Mouse (Mus musculus) forebrain, embryonic 16.5 days (tissue): ENCODE measurements around the gene Pum2. TPM values are rescaled to one million over a fixed set of nuclear protein-coding genes. Genes with fewer than 3 reads are reported as not detected.

Source experiments
- ATAC-seq: fragments of 200-750 bp; cut with Nextera tagmentation; 2 replicates; pipeline ENCODE4 v1.8.0; 2017; ENCODE audit warnings: mild to moderate bottlenecking, moderate library complexity
- H3K27ac ChIP-seq: fragments of 300-500 bp; sonication (generic); 2 replicates; pipeline ENCODE4 v1.5.1; 2014; ENCODE audit warnings: low read length, control low read depth
- H3K27me3 ChIP-seq: fragments of 300-500 bp; sonication (generic); replicated peaks from 2 replicates; pipeline ENCODE4 v1.6.1; 2014; ENCODE audit warnings: low read length; ENCODE audit not compliant: control insufficient read depth, insufficient read depth
- H3K36me3 ChIP-seq: fragments of 300-500 bp; sonication (generic); 2 replicates; pipeline ENCODE4 v1.6.1; 2014; ENCODE audit not compliant: control insufficient read depth, insufficient read depth
- H3K4me1 ChIP-seq: fragments of 300-500 bp; sonication (generic); replicated peaks from 2 replicates; pipeline ENCODE4 v1.6.1; 2014; ENCODE audit warnings: low read length; ENCODE audit not compliant: control insufficient read depth, insufficient read depth
- H3K4me2 ChIP-seq: fragments of 300-500 bp; sonication (generic); 2 replicates; pipeline ENCODE4 v1.6.1; 2014; ENCODE audit warnings: mild to moderate bottlenecking, low read length, control low read depth
- H3K4me3 ChIP-seq: fragments of 300-500 bp; sonication (generic); replicated peaks from 2 replicates; pipeline ENCODE4 v1.5.1; 2014; ENCODE audit warnings: mild to moderate bottlenecking, low read length, control low read depth
- H3K9ac ChIP-seq: fragments of 300-500 bp; sonication (generic); replicated peaks from 2 replicates; pipeline ENCODE4 v1.6.1; 2014; ENCODE audit warnings: low read depth, low read length, control low read depth
- H3K9me3 ChIP-seq: fragments of 300-500 bp; sonication (generic); 2 replicates; pipeline ENCODE4 v1.6.1; 2016; ENCODE audit warnings: low read length; ENCODE audit not compliant: control insufficient read depth
- WGBS: fragments of 180-500 bp; shearing (Covaris S2); extraction: QIAGEN DNeasy Blood & Tissue Kit; methylation state at CpG from one replicate; pipeline ENCODE4 v1.1.7; 2014; 5-methylcytosine and 5-hydroxymethylcytosine counted together
- polyA plus RNA-seq: library from polyadenylated mRNA; unstranded; fragments of >200 nt; fragmentation: Nextera tagmentation; extraction: Ambion mirVana; gene quantifications from 2 replicates; pipeline ENCODE4 v1.2.1, GENCODE M21; 2015

Gene Pum2
- polyA plus RNA-seq, 1 experiment from 2014 or later = 67.6 TPM

DNA sequence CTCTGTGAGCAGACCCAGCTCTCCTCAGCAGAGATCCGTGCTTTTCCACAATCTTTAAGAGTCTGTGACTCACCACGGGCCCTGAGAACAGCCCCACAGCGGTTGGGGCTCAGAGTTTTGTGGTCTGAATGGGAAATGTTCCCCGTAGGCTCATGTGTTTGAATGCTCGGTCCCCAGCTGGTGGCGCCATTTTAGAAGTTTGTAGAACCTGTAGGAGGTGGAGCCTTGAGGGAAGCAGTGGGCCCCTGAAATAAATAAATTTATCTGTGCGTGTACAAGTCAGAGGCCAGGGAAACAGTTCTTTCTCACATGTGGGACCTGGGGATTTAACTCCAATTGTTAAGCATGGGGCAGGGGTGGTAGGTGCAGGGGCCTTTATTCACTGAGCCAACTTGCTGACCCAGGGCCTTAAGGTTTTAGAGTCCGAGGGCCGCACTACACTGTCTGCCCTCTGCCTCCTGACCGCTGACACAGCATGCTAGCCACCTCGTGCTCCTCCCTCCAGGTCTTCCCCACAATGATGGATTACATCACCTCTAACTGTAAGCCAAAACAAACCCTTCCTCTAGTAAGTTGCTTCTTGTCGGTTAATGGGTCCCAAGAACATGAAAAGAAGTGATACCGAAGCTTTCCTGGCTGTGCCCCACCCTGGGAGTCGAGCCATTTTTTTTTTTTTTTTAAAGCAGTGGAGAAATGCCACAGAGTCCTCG is 90.4 kb downstream of the Pum2 start:
- Histone ChIP-seq H3K4me1 (no peaks in the 10 kb centered on the region), H3K27me3 (no peaks in the 10 kb centered on the region), H3K4me3 (no peak overlapping the region), H3K9me3 (no peaks in the 10 kb centered on the region), H3K9ac (no peak overlapping the region), H3K4me2 (no peak overlapping the region), H3K27ac (no peak overlapping the region), H3K36me3 (no peaks in the 10 kb centered on the region)
- ATAC-seq = no peak
- 84% methylated on average over 15 of the region's 15 CpGs for WGBS

DNA sequence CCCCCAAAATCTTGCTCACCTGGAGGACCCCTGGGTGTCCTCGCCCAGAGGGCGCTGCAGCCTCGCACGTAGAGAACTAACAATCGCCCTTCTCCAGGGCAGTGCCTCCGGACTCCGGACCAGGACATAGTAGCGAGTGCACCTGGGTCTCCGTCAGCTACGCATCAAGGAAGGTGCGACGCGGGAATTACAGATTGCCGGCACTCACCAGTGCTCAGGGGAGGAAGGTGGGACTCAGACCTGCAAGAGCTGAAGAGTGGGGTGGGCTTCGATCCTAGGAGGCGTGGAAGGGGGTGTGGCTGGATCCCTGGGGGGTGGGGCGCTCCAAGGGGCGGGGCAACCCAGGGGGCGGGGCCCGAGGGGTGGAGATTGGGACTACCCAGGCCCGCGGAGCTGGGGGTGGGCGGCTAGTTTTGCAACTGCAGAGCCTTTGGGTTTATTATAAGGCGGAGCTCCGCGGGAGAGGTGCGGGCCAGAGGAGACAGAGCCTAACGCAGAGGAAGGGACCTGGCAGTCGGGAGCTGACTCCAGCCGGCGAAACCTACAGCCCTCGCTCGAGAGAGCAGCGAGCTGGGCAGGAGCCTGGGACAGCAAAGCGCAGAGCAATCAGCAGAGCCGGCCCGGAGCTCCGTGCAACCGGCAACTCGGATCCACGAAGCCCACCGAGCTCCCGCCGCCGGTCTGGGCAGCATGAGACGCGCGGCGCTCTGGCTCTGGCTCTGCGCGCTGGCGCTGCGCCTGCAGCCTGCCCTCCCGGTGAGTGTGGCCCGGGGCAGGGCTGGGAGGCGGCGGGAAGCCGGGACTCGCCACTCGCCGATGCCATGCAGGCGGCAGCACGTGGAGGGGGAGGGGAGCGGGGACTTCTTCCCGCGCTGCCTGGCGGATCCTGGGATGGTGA is 97.3 kb downstream of the Pum2 start, which contains the start of gene Sdc1:
Gene Sdc1 (plus strand): TSS at position 378 of the 898 bp plus-strand sequence.
- Histone ChIP-seq H3K36me3 (no peaks in the 10 kb centered on the region), H3K9ac (peak within 1 kb of the TSS; percentile 89), H3K9me3 (no peaks in the 10 kb centered on the region), H3K27me3 (no peaks in the 10 kb centered on the region), H3K4me2 (peak within 1 kb of the TSS; percentile 91), H3K4me1 (peaks cover 15% of the 10 kb centered on the region), H3K27ac (peak within 1 kb of the TSS; percentile 80), H3K4me3 (peak within 1 kb of the TSS; percentile 91)
- WGBS = under 1% methylated on average over 65 of the region's 67 CpGs
- peak; percentile 86 for ATAC-seq

DNA sequence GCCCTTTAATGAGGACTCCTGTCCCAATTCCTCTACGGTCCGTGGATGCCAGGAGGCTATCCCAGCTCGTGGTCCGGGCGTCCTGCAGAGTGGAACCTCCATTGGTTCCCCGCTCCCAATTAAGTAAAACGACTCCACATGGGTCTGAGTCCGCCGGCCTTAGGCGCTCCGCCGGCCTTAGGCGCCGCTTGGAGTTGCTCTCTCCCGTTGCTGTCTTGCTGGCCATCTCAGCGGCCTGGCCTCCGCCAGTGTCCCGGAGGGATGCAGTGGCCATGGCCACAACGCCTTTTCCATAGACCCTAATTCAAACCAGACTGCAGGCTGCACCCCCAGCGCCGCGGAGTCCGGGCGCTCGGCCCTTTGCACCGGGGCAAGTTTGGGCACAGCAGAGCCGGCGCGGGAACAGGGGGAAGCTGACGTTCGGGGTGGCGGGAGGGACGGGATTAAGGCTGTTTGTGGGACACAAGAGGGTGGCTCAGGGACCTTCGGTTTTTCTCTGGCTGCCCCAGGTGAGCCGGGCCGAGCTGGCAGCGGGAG is 98.0 kb downstream of the Pum2 start:
- WGBS = 0% methylated on average over 37 of the region's 37 CpGs
- Histone ChIP-seq H3K4me3 (peak overlapping the region; percentile 91), H3K9me3 (no peaks in the 10 kb centered on the region), H3K27ac (peak overlapping the region; percentile 80), H3K9ac (peak overlapping the region; percentile 89), H3K4me1 (peaks cover 15% of the 10 kb centered on the region), H3K27me3 (no peaks in the 10 kb centered on the region), H3K4me2 (peak overlapping the region; percentile 91), H3K36me3 (no peaks in the 10 kb centered on the region)
- ATAC-seq = peak; percentile 19

DNA sequence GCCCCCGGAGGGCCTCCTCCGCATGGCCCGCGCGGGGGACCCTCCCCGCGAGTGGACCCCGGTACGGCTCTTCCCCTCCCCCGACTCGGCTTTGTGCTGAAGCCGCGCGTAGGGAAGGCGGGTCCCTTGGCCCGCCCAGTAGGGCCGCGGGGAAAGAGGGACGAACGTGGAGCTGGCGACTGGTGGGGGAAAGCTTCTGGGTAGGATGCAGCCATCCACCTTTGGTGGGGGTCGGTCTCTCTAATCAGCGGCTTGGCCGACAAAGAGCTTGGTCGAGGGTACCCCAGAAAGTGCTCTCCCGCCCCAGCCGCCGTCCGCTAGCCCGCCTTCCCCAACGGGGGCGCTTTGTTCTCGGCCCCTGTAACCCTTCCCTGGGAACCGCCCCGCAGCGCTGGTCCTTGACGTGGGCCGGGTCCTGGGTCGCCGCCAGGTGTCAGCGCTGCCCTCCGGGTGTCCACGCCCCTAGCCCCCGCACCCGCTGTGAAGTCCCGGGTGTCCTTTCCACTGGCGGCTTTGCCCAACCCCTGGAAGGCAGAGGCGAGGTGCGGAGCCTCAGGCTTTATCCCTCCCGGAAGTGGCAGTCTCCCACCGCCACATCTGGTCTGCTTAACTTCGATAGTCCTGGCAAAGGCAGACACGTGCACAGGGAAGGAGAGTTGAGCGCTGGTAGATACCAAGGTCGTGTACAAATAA is 98.7 kb downstream of the Pum2 start:
- H3K4me3 ChIP-seq = peak overlapping the region; percentile 91
- H3K9ac ChIP-seq = peak overlapping the region; percentile 89
- no peaks in the 10 kb centered on the region for H3K27me3 ChIP-seq
- no peaks in the 10 kb centered on the region for H3K36me3 ChIP-seq
- under 1% methylated on average over 52 of the region's 55 CpGs for WGBS
- H3K4me1 ChIP-seq = peaks cover 15% of the 10 kb centered on the region
- H3K9me3 ChIP-seq = no peaks in the 10 kb centered on the region
- ATAC-seq = peak; percentile 45
- H3K4me2 ChIP-seq = peak overlapping the region; percentile 91
- peak overlapping the region; percentile 80 for H3K27ac ChIP-seq

DNA sequence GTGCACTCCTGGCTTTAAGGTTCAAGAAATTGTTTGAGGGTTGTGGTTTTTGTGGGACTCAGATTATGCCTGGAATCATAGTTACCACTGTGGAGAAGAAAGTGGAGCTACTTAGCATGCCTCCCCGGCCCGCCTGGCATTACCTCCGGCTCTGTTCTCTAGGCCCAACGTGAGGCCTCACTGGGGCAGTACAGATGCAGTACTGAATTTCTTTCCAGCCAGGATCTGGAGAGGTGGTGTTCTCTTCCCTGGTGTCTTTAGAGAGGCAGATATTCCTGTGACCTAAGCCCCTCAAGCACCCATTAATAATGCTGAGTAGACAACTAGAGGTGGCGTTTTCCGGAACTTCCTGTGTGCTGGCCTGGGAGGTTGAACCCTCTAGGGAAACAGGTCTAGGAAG is 99.4 kb downstream of the Pum2 start:
- H3K9ac ChIP-seq = peak overlapping the region; percentile 89
- 19% methylated on average over 6 of the region's 6 CpGs for WGBS
- H3K36me3 ChIP-seq = no peaks in the 10 kb centered on the region
- no peak for ATAC-seq
- peak overlapping the region; percentile 91 for H3K4me3 ChIP-seq
- peaks cover 15% of the 10 kb centered on the region for H3K4me1 ChIP-seq
- peak overlapping the region; percentile 91 for H3K4me2 ChIP-seq
- no peaks in the 10 kb centered on the region for H3K9me3 ChIP-seq
- H3K27ac ChIP-seq = no peak overlapping the region
- H3K27me3 ChIP-seq = no peaks in the 10 kb centered on the region

DNA sequence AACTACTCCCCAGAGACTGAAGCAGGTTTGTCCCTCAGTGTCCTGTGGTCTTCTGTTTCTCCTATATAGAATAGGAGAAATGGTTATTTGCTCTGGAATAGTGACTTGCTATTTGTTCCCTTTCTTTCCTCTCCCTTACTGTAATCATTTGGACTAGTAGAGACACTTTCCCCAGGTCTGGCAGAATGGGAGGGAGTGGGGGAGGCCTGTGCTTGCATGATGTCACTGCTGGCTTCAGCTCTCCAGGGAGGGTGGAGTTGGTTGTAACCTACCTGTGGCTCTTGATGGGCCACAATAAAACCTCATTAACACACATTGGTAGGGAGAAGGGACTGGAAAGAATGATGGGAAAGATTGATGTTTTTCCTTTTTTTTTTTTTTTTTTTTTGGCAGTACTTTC is 100.2 kb downstream of the Pum2 start:
- Histone ChIP-seq H3K4me3 (no peak overlapping the region), H3K36me3 (no peaks in the 10 kb centered on the region), H3K4me2 (no peak overlapping the region), H3K27ac (no peak overlapping the region), H3K9ac (no peak overlapping the region), H3K9me3 (no peaks in the 10 kb centered on the region), H3K4me1 (peaks cover 15% of the 10 kb centered on the region), H3K27me3 (no peaks in the 10 kb centered on the region)
- no peak for ATAC-seq

DNA sequence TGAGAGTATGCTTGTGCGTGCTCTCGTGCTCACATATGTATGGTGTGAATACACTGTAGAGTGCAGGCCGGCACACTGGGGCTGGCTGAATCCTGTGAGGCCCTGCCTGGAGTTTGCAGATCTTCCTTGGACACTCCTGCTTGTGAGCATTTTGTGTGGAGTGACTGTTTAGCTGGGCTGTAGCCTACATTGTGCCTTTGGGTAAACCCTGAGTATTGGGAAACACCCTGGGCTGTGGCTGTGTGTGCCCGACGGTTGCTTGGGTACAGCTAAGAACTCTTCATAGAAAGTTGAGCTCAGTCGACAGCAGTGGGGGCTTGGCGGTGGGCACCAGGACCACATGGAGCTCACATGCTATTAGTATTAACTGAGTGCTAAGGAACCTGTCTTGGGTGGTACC is 102.3 kb downstream of the Pum2 start:
- Histone ChIP-seq H3K36me3 (no peaks in the 10 kb centered on the region), H3K4me3 (no peak overlapping the region), H3K9me3 (no peaks in the 10 kb centered on the region), H3K9ac (no peak overlapping the region), H3K4me1 (peaks cover 13% of the 10 kb centered on the region), H3K27ac (no peak overlapping the region), H3K4me2 (no peak overlapping the region), H3K27me3 (no peaks in the 10 kb centered on the region)
- no peak for ATAC-seq
- 91% methylated on average over 7 of the region's 7 CpGs for WGBS

DNA sequence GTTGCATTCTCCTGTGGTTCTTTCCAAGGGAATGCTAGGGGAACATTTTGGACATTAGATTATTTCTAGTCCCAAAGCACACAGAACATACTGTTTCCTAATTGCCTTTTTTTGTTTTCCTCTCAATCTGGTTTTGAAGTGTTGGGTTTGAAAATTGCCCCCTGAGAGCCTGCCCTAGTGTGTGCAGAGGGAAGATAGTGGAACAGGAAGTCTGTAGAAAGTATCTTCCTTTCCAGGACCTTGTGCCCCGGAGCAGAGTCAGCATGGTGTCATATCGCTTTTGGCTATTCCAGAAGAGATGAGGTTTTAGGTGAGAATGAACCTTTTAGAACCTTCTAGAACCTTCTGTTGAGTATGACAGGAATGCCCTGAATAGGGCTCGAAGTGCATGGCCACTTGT is 102.8 kb downstream of the Pum2 start:
- ATAC-seq = no peak
- 93% methylated on average over 3 of the region's 3 CpGs for WGBS
- no peaks in the 10 kb centered on the region for H3K27me3 ChIP-seq

DNA sequence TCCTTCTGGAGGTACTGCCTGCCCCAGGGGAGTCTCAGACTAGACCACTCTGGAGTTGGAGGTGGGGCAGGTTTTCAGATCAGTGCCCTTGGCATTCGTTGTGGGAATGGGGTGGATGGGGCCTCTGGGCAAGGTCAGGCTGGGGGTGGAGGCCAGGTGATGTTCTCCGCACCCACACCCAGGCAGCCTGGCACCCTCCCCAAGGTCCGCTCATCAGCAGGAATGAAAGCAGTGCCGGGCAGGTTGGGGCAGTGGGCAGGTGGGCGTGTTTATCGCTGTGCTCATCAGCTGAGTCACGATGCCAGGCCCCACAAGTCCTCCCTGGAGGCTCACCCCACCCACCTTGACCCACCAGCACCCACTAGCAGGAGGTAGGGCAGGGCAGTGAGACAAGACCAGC is 104.2 kb downstream of the Pum2 start:
- H3K4me2 ChIP-seq = no peak overlapping the region
- H3K4me1 ChIP-seq = peaks cover 8% of the 10 kb centered on the region
- ATAC-seq = no peak
- no peaks in the 10 kb centered on the region for H3K9me3 ChIP-seq
- WGBS = 89% methylated on average over 7 of the region's 7 CpGs
- H3K27ac ChIP-seq = no peak overlapping the region
- no peak overlapping the region for H3K9ac ChIP-seq
- no peak overlapping the region for H3K4me3 ChIP-seq
- no peaks in the 10 kb centered on the region for H3K36me3 ChIP-seq
- H3K27me3 ChIP-seq = no peaks in the 10 kb centered on the region

More for the DNA sequence above, 102.8 kb downstream of the Pum2 start:
- Histone ChIP-seq H3K36me3 (no peaks in the 10 kb centered on the region), H3K27ac (no peak overlapping the region), H3K4me3 (no peak overlapping the region), H3K4me2 (no peak overlapping the region), H3K9ac (no peak overlapping the region), H3K4me1 (peaks cover 13% of the 10 kb centered on the region), H3K9me3 (no peaks in the 10 kb centered on the region)
